Mouse (Mus musculus) large intestine, adult 2 months (tissue): Measurements from ENCODE around the gene Abhd6. TPM values are rescaled to one million over a fixed set of nuclear protein-coding genes. Genes with fewer than 3 reads are reported as not detected.

ENCODE experiments used
- DNase-seq: peaks from one replicate; pipeline ENCODE4 v3.0.0-alpha.2; 2012; ENCODE audit warnings: low read depth, low spot score
- WGBS: fragments of 180-500 bp; shearing (Covaris S2); methylation state at CpG from one replicate; pipeline ENCODE4 v1.1.7; 2018; 5-methylcytosine and 5-hydroxymethylcytosine counted together
- polyA plus RNA-seq: library from polyadenylated mRNA; depleted of rRNA; stranded (reverse); fragments of >200 nt; gene quantifications from 2 replicates; pipeline ENCODE4 v1.2.3, GENCODE M21; 2012

Abhd6 gene
- polyA plus RNA-seq, 1 experiment: 51.6 TPM

DNA sequence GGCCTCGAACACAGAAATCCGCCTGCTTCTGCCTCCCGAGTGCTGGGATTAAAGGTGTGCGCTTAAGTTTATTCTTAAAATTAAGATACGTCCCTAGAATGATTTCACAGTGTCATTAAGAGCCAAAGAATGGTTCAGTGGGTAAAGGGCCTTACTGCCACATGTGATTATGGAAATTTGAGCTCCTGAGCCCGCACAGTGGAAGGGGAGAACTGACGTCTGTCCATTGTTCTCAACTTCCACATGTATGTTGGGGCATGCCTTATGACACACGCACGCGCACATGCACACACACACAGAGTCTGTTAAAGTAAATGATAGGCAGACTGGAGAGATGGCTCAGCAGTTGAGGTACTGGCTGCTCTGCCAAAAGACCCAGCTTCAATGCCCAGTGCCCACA, 22.2 kb downstream of the Abhd6 start:
- DNase-seq: no peak
- 97% methylated on average over 10 of the region's 10 CpGs for WGBS

- DNase-seq: no peak
- WGBS: 78% methylated on average over 10 of the region's 10 CpGs
Observed at GRCm38 (mm10) chr14:8026769-8027531, 24.2 kb downstream of the Abhd6 start.

DNA sequence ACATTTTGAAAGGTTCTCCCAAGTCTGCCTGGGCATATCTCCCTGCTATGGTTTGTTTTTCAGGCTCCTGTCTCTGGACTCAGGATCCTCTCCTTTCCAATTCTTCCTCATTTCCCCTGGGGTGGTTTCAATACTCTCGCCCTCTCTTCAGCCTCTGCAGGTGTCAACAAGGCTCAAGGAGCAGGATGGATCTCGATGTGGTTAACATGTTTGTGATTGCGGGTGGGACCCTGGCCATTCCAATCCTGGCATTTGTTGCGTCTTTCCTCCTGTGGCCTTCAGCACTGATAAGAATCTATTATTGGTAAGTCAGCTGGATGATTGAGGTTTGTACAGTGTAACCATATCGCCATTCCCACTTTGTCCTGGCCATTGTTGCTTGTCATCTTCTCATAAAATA, 25.4 kb downstream of the Abhd6 start:
- no peak for DNase-seq
- 61% methylated on average over 5 of the region's 5 CpGs for WGBS

DNA sequence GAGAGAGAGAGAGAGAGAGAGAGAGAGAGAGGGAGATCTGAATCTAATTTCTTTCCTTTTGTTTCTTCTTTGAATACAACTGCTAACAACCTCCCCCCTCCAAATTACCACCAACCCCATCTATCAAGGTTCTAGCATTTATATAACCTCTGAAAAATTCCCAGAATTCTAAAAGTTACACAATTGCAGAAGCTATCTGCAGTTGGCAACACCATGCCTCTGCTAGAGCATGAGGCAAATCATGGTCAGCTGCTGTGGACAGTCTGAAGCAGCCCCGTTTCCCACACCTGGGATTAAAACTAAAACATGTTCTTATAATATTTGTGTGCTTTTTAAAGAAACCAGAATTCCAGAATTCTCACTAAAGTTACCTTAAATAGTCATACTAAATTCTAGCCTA, 27.1 kb downstream of the Abhd6 start:
- 92% methylated on average over 1 of the region's 1 CpGs for WGBS
- DNase-seq: no peak

- DNase-seq: no peak
- 55% methylated on average over 4 of the region's 4 CpGs for WGBS
Observed at GRCm38 (mm10) chr14:8030535-8030934, 27.8 kb downstream of the Abhd6 start.

GRCm38 (mm10) chr14:8032087-8032944, 29.6 kb downstream of the Abhd6 start:
- 88% methylated on average over 13 of the region's 13 CpGs for WGBS
- DNase-seq: no peak

DNA sequence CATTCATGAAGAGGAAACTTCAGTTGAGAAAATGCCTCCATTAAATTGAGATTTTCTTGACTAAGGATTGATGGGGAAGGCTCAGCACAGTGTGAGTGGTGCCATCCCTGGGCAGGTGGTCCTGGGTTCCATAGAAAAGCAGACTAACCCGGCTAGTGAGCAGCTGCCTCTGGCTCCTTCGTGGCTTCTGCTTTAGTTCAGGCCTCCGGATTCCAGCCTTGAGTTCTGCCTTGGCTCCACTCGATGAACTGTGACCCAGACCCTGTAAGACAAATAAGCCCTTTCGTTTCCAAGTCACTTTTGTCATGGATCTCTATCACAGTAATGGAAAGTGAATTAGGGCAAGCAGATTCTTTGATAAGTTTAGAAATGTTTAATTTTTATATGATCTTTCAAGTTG, 31.9 kb downstream of the Abhd6 start:
- no peak for DNase-seq
- WGBS: 83% methylated on average over 5 of the region's 5 CpGs

- 90% methylated on average over 6 of the region's 6 CpGs for WGBS
- DNase-seq: no peak
Observed at GRCm38 (mm10) chr14:8035951-8036350, 33.2 kb downstream of the Abhd6 start.

- no peak for DNase-seq
- WGBS: 90% methylated on average over 5 of the region's 5 CpGs
Observed at GRCm38 (mm10) chr14:8036406-8036805, 33.7 kb downstream of the Abhd6 start.

GRCm38 (mm10) chr14:8038150-8038549, 35.4 kb downstream of the Abhd6 start:
- no peak for DNase-seq
- WGBS: 79% methylated on average over 5 of the region's 5 CpGs

DNA sequence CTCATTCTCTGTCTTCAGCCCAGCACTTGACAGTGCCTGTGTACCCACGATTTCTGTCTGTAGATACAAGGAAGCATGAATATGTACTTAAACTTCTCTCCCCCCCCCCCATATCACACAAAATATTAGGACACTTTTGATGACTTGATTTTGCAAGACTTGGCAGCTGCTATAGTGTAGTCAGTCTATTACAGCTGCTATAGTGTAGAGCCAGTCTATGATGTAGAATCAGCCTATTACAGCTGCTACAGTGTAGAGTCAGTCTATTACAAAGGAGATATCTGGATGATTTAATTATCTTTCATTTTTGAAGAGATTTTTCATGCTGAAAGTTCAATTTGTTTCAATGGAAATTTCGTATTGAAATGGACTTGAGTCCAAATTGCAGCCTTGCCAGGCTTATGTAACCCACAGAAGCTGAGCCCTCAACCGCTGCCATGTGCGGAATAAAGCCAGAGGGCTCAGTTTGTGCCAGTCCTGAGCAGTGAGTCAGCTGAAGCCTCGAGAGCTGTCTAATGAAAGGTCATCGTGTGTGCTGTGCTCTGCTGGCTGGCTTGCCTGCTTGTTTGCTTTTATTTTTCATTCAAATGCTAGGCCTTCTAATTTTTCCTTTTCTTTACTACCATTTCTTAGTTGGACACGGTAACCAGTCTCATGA, 36.2 kb downstream of the Abhd6 start:
- 71% methylated on average over 7 of the region's 7 CpGs for WGBS
- DNase-seq: no peak

DNA sequence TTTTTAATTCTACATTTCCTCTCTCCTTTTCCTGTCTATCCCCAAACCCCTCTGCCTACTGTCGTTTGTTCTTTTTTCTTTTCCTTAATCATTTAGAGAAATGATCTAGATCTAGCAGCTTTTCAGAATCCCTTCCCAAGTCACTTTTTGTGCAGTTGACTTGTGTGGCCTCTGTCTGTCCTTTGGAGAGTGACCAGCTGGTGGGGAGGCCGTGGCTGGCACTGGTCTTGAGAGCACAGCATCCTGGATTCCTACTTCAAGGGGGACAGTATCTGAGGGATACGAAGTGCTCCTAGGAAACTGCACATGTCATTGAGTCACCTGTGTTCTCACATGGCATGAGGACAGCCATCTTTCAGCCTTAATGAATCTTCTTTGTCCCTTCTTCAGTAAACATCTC, 37.5 kb downstream of the Abhd6 start:
- 83% methylated on average over 3 of the region's 3 CpGs for WGBS
- DNase-seq: no peak

DNA sequence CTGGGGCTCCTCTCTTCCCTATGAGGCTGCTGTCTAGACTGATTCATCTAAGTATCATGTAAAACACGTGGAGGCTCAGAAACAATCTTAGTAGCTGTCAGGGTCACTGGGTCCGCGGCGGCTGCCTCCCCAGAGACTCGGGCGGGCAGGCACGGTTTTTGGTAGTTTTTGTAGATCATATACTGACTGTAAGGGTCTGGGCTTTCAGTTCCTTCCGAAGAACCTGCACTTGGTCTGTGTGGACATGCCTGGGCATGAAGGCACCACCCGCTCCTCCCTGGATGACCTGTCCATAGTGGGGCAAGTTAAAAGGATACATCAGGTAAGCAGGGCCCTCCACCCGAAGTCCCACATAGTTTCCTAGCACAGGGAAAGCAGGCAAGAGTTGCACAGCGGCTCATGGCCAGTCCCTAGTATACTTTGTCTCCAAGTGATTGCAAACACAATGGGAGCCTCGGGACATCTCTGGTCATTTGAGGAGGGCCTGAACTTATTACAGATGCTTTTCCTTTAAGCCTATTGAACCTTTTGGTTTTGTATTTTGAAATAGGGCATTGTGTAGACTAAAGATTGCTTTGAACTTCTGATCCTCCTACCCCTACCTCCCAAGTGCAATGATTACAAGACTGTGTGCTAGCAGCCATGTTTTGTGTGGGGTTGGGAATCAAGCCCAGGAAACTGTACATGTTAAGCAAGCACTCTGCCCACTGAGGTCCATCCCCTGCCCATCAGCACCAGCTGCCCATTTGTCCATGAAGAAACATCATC, 38.4 kb downstream of the Abhd6 start:
- DNase-seq: no peak
- WGBS: 88% methylated on average over 12 of the region's 12 CpGs

GRCm38 (mm10) chr14:8042120-8042519, 39.4 kb downstream of the Abhd6 start:
- 91% methylated on average over 2 of the region's 2 CpGs for WGBS
- DNase-seq: no peak

DNA sequence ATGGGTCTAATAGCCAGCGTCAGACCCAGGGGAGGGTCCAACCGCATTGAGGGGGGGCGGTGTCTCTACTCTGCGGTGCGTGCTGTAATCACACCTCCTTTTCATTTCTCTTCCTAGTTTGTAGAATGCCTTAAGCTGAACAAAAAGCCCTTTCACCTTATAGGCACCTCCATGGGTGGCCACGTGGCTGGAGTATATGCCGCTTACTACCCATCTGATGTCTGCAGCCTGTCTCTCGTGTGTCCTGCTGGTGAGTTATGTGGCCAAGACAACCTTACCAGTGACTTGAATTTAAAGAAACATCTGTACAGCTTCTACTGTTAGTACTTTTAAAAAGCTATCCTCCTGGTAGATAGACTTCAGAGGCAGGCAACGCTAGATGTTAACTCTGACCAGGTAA, 39.9 kb downstream of the Abhd6 start:
- WGBS: 96% methylated on average over 9 of the region's 9 CpGs
- no peak for DNase-seq

DNA sequence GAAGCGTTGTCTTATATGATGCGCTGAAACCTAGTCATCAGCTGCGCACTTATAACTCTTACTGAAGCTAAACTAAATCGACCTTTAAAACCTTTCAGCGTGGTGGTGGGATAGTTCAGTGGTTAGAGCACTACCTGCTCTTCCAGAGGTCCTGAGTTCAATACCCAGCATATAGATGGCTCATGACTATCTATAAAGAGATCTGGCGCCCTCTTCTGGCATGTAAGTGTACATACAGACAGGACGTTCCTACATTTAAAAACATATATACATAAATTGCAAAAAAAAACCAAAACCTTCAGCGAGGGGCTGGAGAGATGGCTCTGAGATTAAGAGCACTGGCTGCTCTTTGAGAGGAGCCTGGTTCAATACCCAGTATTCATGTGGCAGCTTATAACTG, 41.6 kb downstream of the Abhd6 start:
- peak; percentile 7 for DNase-seq
- WGBS: 62% methylated on average over 8 of the region's 8 CpGs

- 83% methylated on average over 6 of the region's 6 CpGs for WGBS
- DNase-seq: no peak
Observed at GRCm38 (mm10) chr14:8044786-8045185, 42.1 kb downstream of the Abhd6 start.

DNA sequence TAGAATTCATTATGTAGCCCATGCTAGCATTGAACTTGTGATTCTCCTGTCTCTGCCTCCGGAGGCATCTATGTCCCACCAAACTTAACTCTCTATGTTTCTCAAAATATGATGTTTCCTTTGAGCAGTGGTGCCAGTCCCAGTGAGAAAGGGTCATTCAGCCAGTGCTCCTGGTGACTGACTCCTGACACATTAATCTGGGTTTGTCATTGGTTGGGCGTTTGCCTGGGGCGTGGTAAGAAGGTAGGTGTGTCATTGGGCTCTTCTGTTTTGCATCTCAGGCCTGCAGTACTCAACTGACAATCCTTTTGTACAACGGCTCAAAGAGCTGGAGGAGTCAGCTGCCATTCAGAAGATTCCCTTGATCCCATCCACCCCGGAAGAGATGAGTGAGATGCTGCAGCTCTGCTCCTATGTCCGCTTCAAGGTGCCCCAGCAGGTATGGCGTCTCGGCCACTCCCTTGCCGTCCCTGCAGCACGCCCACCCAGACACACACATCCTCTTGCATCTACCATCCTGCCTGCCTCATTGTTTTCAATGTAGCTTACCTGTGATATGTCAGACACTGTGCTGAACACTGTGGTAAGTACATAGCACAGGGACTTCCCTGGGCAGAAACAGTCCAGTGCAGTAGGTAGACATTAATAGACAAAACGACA, 42.6 kb downstream of the Abhd6 start:
- 81% methylated on average over 11 of the region's 11 CpGs for WGBS
- DNase-seq: no peak

DNA sequence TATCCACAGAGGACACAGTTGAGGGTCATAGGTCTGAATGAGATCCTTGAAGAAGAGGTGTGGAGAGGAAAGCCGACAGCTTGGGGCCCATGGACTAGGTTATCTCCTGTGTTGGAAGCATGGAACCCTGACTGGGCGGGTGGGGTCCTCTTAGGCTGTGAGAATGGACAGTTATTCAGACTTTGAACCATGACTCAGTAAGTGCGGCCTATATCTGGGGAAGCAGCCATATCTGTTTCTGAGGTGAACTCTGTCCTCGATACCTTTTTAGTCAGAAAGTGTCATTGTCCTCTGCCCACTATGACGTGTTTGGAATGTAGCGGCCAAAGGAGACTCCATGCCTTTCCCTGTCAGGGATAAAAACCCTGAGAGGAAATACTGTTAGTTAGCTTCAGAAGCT, 44.1 kb downstream of the Abhd6 start:
- DNase-seq: peak; percentile 27
- 75% methylated on average over 6 of the region's 6 CpGs for WGBS
